Mouse (Mus musculus) forebrain, embryonic 10.5 days (tissue): ENCODE measurements around the gene Hist1h2bg. TPM values are rescaled to one million over a fixed set of nuclear protein-coding genes. Genes with fewer than 3 reads are reported as not detected.
"Not testable (repeated sequence)": the region's sequence is repeated elsewhere in the genome, so short reads cannot be mapped to it uniquely, and the experiment has no call there.

Experiments
- DNase-seq: peaks from one replicate; pipeline ENCODE4 v3.0.0-alpha.2; 2017; ENCODE audit warnings: low spot score; ENCODE audit errors: extremely low spot score
- H3K27ac ChIP-seq: fragments of 300-500 bp; sonication (generic); 2 replicates; pipeline ENCODE4 v1.5.1; 2016; ENCODE audit warnings: mild to moderate bottlenecking
- H3K27me3 ChIP-seq: fragments of 300-500 bp; sonication (generic); 2 replicates; pipeline ENCODE4 v1.6.1; 2016; ENCODE audit warnings: mild to moderate bottlenecking; ENCODE audit not compliant: poor library complexity, severe bottlenecking
- H3K36me3 ChIP-seq: fragments of 300-500 bp; sonication (generic); replicated peaks from 2 replicates; pipeline ENCODE4 v1.6.1; 2016; ENCODE audit warnings: mild to moderate bottlenecking, moderate library complexity
- H3K4me1 ChIP-seq: fragments of 300-500 bp; sonication (generic); 2 replicates; pipeline ENCODE4 v1.6.1; 2016
- H3K4me3 ChIP-seq: fragments of 300-500 bp; sonication (generic); 2 replicates; pipeline ENCODE4 v1.5.1; 2016; ENCODE audit warnings: mild to moderate bottlenecking, moderate library complexity
- H3K9me3 ChIP-seq: fragments of 300-500 bp; sonication (generic); 2 replicates; pipeline ENCODE4 v1.6.1; 2016; ENCODE audit warnings: mild to moderate bottlenecking, moderate library complexity
- WGBS: fragments of 180-500 bp; shearing (Covaris S2); methylation state at CpG from one replicate; pipeline ENCODE4 v1.1.7; 2016; 5-methylcytosine and 5-hydroxymethylcytosine counted together
- polyA plus RNA-seq: library from polyadenylated mRNA; unstranded; fragments of >200 nt; fragmentation: Nextera tagmentation; extraction: Ambion mirVana; gene quantifications from 2 replicates; pipeline ENCODE4 v1.2.1, GENCODE M21; 2016

The Hist1h2bg gene
- polyA plus RNA-seq, 1 experiment from 2014 or later = 6.7 TPM

GRCm38 (mm10) chr13:23574546-23575170 is 3.5 kb downstream of the Hist1h2bg start:
- Histone ChIP-seq H3K4me1 (peaks cover 38% of the 10 kb centered on the region), H3K27ac (peak overlapping the region; percentile 95), H3K4me3 (peak overlapping the region; percentile 62)
- H3K36me3 ChIP-seq, H3K27me3 ChIP-seq, H3K9me3 ChIP-seq, DNase-seq: not testable (repeated sequence)
- under 1% methylated on average over 15 of the region's 39 CpGs for WGBS

GRCm38 (mm10) chr13:23575271-23575851 is 4.2 kb downstream of the Hist1h2bg start, which contains the start of gene Hist1h3d:
TSS of gene Hist1h3d (plus strand) at chr13:23575763.
- peaks cover 34% of the 10 kb centered on the region for H3K4me1 ChIP-seq
- no peaks in the 10 kb centered on the region for H3K36me3 ChIP-seq
- under 1% methylated on average over 18 of the region's 18 CpGs for WGBS
- peak within 1 kb of the TSS; percentile 95 for H3K27ac ChIP-seq
- peak; percentile 57 for DNase-seq
- no peaks in the 10 kb centered on the region for H3K27me3 ChIP-seq
- peak within 1 kb of the TSS; percentile 62 for H3K4me3 ChIP-seq
- H3K9me3 ChIP-seq = no peaks in the 10 kb centered on the region

GRCm38 (mm10) chr13:23575864-23576313 is 4.7 kb downstream of the Hist1h2bg start:
- Histone ChIP-seq H3K4me3 (peak overlapping the region; percentile 62), H3K27ac (peak overlapping the region; percentile 95), H3K4me1 (peaks cover 39% of the 10 kb centered on the region)
- DNase-seq = peak; percentile 26
- not testable (repeated sequence) for H3K36me3 ChIP-seq, H3K9me3 ChIP-seq, H3K27me3 ChIP-seq
- WGBS = 0% methylated on average over 11 of the region's 40 CpGs

GRCm38 (mm10) chr13:23576351-23576881 is 5.2 kb downstream of the Hist1h2bg start:
- no peaks in the 10 kb centered on the region for H3K27me3 ChIP-seq
- peaks cover 42% of the 10 kb centered on the region for H3K4me1 ChIP-seq
- no peaks in the 10 kb centered on the region for H3K36me3 ChIP-seq
- DNase-seq = peak; percentile 62
- H3K9me3 ChIP-seq = no peaks in the 10 kb centered on the region
- H3K27ac ChIP-seq = peak overlapping the region; percentile 95
- H3K4me3 ChIP-seq = peak overlapping the region; percentile 62
- 2% methylated on average over 7 of the region's 7 CpGs for WGBS

- DNase-seq = peak; percentile 30
- Histone ChIP-seq H3K9me3 (no peaks in the 10 kb centered on the region), H3K27me3 (no peaks in the 10 kb centered on the region), H3K36me3 (no peaks in the 10 kb centered on the region), H3K4me3 (peak overlapping the region; percentile 62), H3K27ac (peak overlapping the region; percentile 95), H3K4me1 (peaks cover 46% of the 10 kb centered on the region)
- whole genome bisulfite sequencing = 56% methylated on average over 6 of the region's 6 CpGs
Observed at GRCm38 (mm10) chr13:23576906-23577639, 5.9 kb downstream of the Hist1h2bg start.

GRCm38 (mm10) chr13:23577835-23578234 is 6.6 kb downstream of the Hist1h2bg start:
- peaks cover 47% of the 10 kb centered on the region for H3K4me1 ChIP-seq
- peak overlapping the region; percentile 95 for H3K27ac ChIP-seq
- no peak for DNase-seq

GRCm38 (mm10) chr13:23581408-23582218 is 10.4 kb downstream of the Hist1h2bg start, which contains the start of gene Hist1h4d:
TSS of gene Hist1h4d (plus strand) at chr13:23581598.
- WGBS = under 1% methylated on average over 43 of the region's 43 CpGs
- Histone ChIP-seq H3K27ac (peak within 1 kb of the TSS; percentile 94), H3K9me3 (no peaks in the 10 kb centered on the region), H3K4me3 (peak within 1 kb of the TSS; percentile 61), H3K27me3 (no peaks in the 10 kb centered on the region), H3K36me3 (no peaks in the 10 kb centered on the region), H3K4me1 (peaks cover 60% of the 10 kb centered on the region)
- DNase-seq = peak; percentile 95

More at GRCm38 (mm10) chr13:23577835-23578234, 6.6 kb downstream of the Hist1h2bg start:
- Histone ChIP-seq H3K27me3 (no peaks in the 10 kb centered on the region), H3K4me3 (no peak overlapping the region), H3K9me3 (no peaks in the 10 kb centered on the region), H3K36me3 (no peaks in the 10 kb centered on the region)
- 88% methylated on average over 1 of the region's 1 CpGs for WGBS

- 6% methylated on average over 6 of the region's 6 CpGs for WGBS
- Histone ChIP-seq H3K4me3 (peak overlapping the region; percentile 61), H3K36me3 (no peaks in the 10 kb centered on the region), H3K27ac (peak overlapping the region; percentile 94), H3K4me1 (peaks cover 58% of the 10 kb centered on the region), H3K27me3 (no peaks in the 10 kb centered on the region), H3K9me3 (no peaks in the 10 kb centered on the region)
- peak; percentile 31 for DNase-seq
Observed at GRCm38 (mm10) chr13:23582219-23583056, 11.2 kb downstream of the Hist1h2bg start.

GRCm38 (mm10) chr13:23583387-23584068 is 12.3 kb downstream of the Hist1h2bg start:
- no peaks in the 10 kb centered on the region for H3K36me3 ChIP-seq
- H3K27me3 ChIP-seq = no peaks in the 10 kb centered on the region
- no peaks in the 10 kb centered on the region for H3K9me3 ChIP-seq
- peak overlapping the region; percentile 61 for H3K4me3 ChIP-seq
- H3K27ac ChIP-seq = peak overlapping the region; percentile 94
- peaks cover 57% of the 10 kb centered on the region for H3K4me1 ChIP-seq
- DNase-seq = peak; percentile 30

- peak overlapping the region; percentile 94 for H3K27ac ChIP-seq
- peaks cover 57% of the 10 kb centered on the region for H3K4me1 ChIP-seq
- peak overlapping the region; percentile 55 for H3K4me3 ChIP-seq
- no peaks in the 10 kb centered on the region for H3K9me3 ChIP-seq
- peak; percentile 25 for DNase-seq
- H3K27me3 ChIP-seq = no peaks in the 10 kb centered on the region
- H3K36me3 ChIP-seq = no peaks in the 10 kb centered on the region
Observed at GRCm38 (mm10) chr13:23584331-23584730, 13.1 kb downstream of the Hist1h2bg start.

GRCm38 (mm10) chr13:23585029-23585441 is 13.8 kb downstream of the Hist1h2bg start:
- Histone ChIP-seq H3K4me3 (peak overlapping the region; percentile 55), H3K27me3 (no peaks in the 10 kb centered on the region), H3K9me3 (no peaks in the 10 kb centered on the region), H3K36me3 (no peaks in the 10 kb centered on the region), H3K27ac (peak overlapping the region; percentile 94), H3K4me1 (peaks cover 57% of the 10 kb centered on the region)
- peak; percentile 78 for DNase-seq
- WGBS = under 1% methylated on average over 21 of the region's 21 CpGs
